Mouse (Mus musculus): Measurements from ENCODE around the gene Zar1. TPM values are rescaled to one million over a fixed set of nuclear protein-coding genes. Genes with fewer than 3 reads are reported as not detected.
"Not testable (repeated sequence)": the region's sequence is repeated elsewhere in the genome, so short reads cannot be mapped to it uniquely, and the experiment has no call there.

Gene Zar1
- polyA plus RNA-seq, 1 experiment from 2014 or later, result 0.36 TPM

DNA sequence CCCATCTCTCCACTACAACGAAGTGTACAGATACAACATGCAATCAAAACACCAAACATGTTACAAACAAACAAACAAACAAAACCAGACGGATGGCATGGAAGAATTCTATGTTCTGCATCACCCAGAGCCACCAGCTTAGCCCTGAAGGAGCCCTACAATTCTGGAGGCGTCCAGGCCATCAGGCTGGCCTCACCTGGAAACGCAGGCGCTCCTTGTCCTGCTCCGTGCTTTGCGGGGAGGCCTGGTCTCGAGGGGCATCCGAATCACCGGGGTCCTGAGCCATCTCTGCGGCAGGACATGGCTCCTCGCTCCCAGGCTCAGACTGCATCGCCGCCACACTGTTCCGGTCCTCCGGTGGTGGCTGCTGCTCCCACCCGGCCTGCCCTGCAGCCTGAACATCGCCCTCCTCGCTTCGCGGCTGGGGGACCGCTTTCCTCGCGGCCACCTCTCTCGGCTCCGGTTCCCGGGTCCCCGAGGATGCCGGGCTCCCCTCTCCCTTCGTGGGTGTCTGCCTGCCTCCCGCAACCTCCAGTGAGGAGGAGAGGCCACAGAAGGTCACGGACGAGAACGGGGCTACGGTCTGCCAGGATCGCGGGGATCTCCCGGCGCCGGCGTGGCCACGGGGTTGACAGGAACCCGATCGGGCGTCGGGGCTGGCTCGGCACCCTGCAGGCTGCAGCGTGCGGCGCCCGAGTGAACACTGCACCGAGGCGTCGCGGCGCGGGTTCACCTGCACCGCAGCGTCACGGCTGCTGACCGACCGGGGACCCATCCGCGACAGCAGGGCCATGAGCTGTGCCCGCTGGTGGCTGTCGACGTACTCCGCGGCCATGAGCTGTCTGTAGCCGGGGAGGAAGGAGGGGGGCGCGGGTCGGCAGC, 725 bp downstream of the Zar1 start:
- H3K27me3 ChIP-seq (ENCODE audit: control insufficient read depth, insufficient read depth, low read length); H3K36me3 ChIP-seq (ENCODE audit: control insufficient read depth, insufficient read depth, low read length); H3K9me3 ChIP-seq (ENCODE audit: control insufficient read depth, low read length); H3K4me1 ChIP-seq (replicated peaks; ENCODE audit: control insufficient read depth, insufficient read depth, low read length); H3K27ac ChIP-seq (ENCODE audit: low read depth, low read length): not testable (repeated sequence)
- peak; percentile 77 for ATAC-seq (replicated peaks; ENCODE audit: low FRiP score)
- peak overlapping the region; percentile 70 for H3K4me2 ChIP-seq (ENCODE audit: low read depth, low read length, severe bottlenecking)
- whole genome bisulfite sequencing, result 8% methylated on average over 56 of the region's 73 CpGs
- DNase-seq (ENCODE audit: low spot score), result peak; percentile 66
- H3K9ac ChIP-seq (ENCODE audit: low read length), result peak overlapping the region; percentile 45
- H3K4me3 ChIP-seq (ENCODE audit: low read depth, low read length), result peak overlapping the region; percentile 35

DNA sequence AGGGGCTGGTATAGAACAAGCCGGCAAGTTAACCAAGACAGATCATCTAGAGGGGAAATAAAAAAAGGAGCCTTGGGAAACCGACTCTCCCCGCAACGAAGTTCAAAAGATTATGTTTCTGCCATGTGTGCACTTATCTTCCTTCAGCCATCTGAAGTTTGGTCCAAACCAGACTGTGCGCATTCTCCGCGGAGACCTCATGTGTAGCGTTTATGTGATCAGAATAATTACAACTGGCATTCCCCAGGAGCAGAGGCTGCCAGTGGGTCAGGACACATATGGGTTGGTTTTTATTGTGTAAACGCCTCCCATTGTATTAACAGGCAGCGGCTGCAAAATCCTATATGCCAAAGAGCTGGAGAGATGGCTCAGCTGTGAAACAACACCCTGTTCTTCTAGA, 1.5 kb downstream of the Zar1 start:
- H3K4me3 ChIP-seq (ENCODE audit: low read depth, low read length); H3K27ac ChIP-seq (ENCODE audit: low read depth, low read length); H3K9me3 ChIP-seq (ENCODE audit: control insufficient read depth, low read length); H3K4me1 ChIP-seq (replicated peaks; ENCODE audit: control insufficient read depth, insufficient read depth, low read length); H3K9ac ChIP-seq (ENCODE audit: low read length); H3K4me2 ChIP-seq (ENCODE audit: low read depth, low read length, severe bottlenecking); H3K27me3 ChIP-seq (ENCODE audit: control insufficient read depth, insufficient read depth, low read length); H3K36me3 ChIP-seq (ENCODE audit: control insufficient read depth, insufficient read depth, low read length); DNase-seq (ENCODE audit: low spot score): not testable (repeated sequence)
- 66% methylated on average over 10 of the region's 10 CpGs for WGBS
- ATAC-seq (replicated peaks; ENCODE audit: low FRiP score), result peak; percentile 25; the same call in 1 of the 2 replicates

DNA sequence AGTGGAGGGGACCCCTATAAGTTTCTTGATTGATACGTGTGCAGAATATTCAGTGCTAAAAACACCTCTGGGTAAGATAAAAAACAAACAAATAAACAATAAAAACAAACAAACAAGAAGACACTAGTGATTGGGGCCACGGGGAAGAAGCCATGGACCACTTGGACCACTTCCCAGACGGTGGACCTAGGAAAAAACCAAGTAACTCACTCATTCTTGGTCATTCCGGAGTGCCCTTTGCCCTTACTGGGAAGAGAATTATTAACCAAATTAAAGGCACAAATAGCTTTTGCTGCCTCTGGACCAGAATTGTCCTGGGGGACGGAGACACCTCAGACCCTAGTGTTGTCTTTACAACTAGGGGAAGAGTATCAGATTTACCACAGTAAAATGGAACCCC, 15.4 kb downstream of the Zar1 start:
- no peaks in the 10 kb centered on the region; the same call in 1 of the 2 replicates for H3K9me3 ChIP-seq (ENCODE audit: control insufficient read depth, low read length)
- no peaks in the 10 kb centered on the region for H3K27me3 ChIP-seq (ENCODE audit: control insufficient read depth, insufficient read depth, low read length)
- no peak for ATAC-seq (replicated peaks; ENCODE audit: low FRiP score)
- DNase-seq (ENCODE audit: low spot score), result no peak
- H3K4me1 ChIP-seq (replicated peaks; ENCODE audit: control insufficient read depth, insufficient read depth, low read length), result no peaks in the 10 kb centered on the region
- WGBS, result 94% methylated on average over 5 of the region's 5 CpGs
- no peak overlapping the region for H3K27ac ChIP-seq (ENCODE audit: low read depth, low read length)
- no peak overlapping the region for H3K4me3 ChIP-seq (ENCODE audit: low read depth, low read length)
- H3K36me3 ChIP-seq (ENCODE audit: control insufficient read depth, insufficient read depth, low read length), result no peaks in the 10 kb centered on the region
- H3K9ac ChIP-seq (ENCODE audit: low read length), result no peak overlapping the region
- H3K4me2 ChIP-seq (ENCODE audit: low read depth, low read length, severe bottlenecking), result no peak overlapping the region

DNA sequence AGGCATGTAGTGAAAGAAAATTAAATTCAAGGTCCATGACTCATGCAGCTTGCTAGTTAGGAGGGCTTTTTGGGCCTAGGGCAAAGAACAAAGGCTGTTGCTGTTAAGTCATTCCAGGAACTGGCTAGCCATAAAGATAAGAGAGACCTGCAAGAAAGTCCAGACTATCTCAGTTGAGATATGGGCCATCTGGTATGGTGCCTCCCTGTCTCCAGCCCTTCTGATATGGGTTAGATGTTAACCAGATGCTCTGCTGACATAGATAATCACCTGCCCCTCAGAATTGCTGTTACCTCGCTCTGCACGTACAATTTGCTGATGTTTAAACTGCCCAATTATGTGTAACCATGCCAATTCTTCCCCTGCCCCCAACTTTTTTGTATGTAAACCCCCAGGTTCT, 17.9 kb downstream of the Zar1 start:
- H3K9me3 ChIP-seq (ENCODE audit: control insufficient read depth, low read length); H3K4me1 ChIP-seq (replicated peaks; ENCODE audit: control insufficient read depth, insufficient read depth, low read length); H3K27me3 ChIP-seq (ENCODE audit: control insufficient read depth, insufficient read depth, low read length); DNase-seq (ENCODE audit: low spot score); H3K36me3 ChIP-seq (ENCODE audit: control insufficient read depth, insufficient read depth, low read length); H3K9ac ChIP-seq (ENCODE audit: low read length); ATAC-seq (replicated peaks; ENCODE audit: low FRiP score); H3K27ac ChIP-seq (ENCODE audit: low read depth, low read length); H3K4me2 ChIP-seq (ENCODE audit: low read depth, low read length, severe bottlenecking); H3K4me3 ChIP-seq (ENCODE audit: low read depth, low read length): not testable (repeated sequence)
- WGBS, result 88% methylated on average over 2 of the region's 2 CpGs

DNA sequence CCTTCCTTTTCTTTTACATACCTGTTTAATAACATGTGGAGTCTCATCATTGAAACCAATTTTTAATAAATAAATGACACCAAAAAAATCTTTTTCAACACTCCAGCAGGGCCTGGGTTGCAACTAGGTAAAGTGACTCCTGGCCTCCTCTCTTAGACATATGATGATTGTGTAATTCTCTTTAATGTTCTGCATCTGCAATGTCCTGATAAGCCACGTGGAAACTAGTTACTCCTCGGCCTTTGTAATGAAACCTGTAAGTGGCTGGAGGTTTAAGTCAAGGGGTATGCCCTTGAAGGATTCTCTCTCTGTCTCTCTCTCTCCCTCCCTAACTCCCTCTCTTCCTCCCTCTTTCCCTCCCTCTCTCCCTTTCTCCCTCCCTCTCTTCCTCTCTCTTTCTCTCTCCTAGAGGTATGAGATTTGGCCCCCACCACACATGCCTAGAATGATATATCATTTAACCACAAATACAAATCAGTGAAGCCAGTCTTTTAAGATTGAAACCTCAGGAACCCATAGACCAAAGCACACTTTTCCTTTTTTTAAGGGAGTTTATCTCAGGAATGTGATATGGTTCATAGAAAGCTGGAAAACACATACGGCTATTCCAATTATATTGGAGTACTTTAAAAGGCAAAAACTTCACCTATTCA, 20.0 kb downstream of the Zar1 start:
- H3K4me2 ChIP-seq (ENCODE audit: low read depth, low read length, severe bottlenecking), result no peak overlapping the region
- no peak for ATAC-seq (replicated peaks; ENCODE audit: low FRiP score)
- H3K36me3 ChIP-seq (ENCODE audit: control insufficient read depth, insufficient read depth, low read length), result no peaks in the 10 kb centered on the region
- H3K4me3 ChIP-seq (ENCODE audit: low read depth, low read length), result no peak overlapping the region
- 78% methylated on average over 3 of the region's 3 CpGs for WGBS
- no peaks in the 10 kb centered on the region for H3K4me1 ChIP-seq (replicated peaks; ENCODE audit: control insufficient read depth, insufficient read depth, low read length)
- H3K9ac ChIP-seq (ENCODE audit: low read length), result no peak overlapping the region
- no peak for DNase-seq (ENCODE audit: low spot score)
- no peaks in the 10 kb centered on the region for H3K9me3 ChIP-seq (ENCODE audit: control insufficient read depth, low read length)
- H3K27me3 ChIP-seq (ENCODE audit: control insufficient read depth, insufficient read depth, low read length), result no peaks in the 10 kb centered on the region
- H3K27ac ChIP-seq (ENCODE audit: low read depth, low read length), result no peak overlapping the region

DNA sequence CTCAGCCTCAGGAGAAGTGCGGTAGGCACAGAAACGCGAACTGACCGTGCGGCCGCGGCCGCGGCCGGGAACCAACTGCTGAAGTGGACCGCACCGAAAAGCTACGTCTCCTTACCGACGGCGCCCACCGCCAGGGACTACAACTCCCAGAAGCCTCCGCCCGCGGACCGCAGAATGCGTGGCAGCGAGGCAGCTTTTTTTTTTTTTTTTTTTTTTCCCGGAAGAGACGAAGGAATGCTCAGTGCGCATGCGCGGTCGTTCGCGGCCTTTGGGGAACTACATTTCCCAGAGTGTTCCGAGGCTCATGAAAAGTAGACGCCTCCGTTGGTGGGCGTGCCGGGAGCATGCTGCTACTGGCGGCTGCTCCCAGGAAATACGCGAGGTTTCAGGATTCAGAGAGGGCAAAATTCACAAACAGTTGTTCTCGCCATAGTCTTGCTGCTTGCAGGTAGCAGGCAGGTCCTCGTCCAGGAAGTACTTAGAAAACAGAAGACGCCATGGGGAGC, 21.5 kb downstream of the Zar1 start, which contains the start of gene Nfxl1:
Nfxl1 (minus strand) TSS at position 141 of the 506 bp plus-strand sequence.
- no peaks in the 10 kb centered on the region for H3K4me1 ChIP-seq (replicated peaks; ENCODE audit: control insufficient read depth, insufficient read depth, low read length)
- no peaks in the 10 kb centered on the region for H3K9me3 ChIP-seq (ENCODE audit: control insufficient read depth, low read length)
- H3K36me3 ChIP-seq (ENCODE audit: control insufficient read depth, insufficient read depth, low read length), result no peaks in the 10 kb centered on the region
- peak within 1 kb of the TSS; percentile 65 for H3K4me2 ChIP-seq (ENCODE audit: low read depth, low read length, severe bottlenecking)
- no peaks in the 10 kb centered on the region for H3K27me3 ChIP-seq (ENCODE audit: control insufficient read depth, insufficient read depth, low read length)
- peak within 1 kb of the TSS; percentile 79 for H3K4me3 ChIP-seq (ENCODE audit: low read depth, low read length)
- DNase-seq (ENCODE audit: low spot score) (peak; percentile 98), ATAC-seq (replicated peaks; ENCODE audit: low FRiP score) (peak; percentile 95)
- H3K9ac ChIP-seq (ENCODE audit: low read length), result peak within 1 kb of the TSS; percentile 82
- 0 out of 2 replicates have a peak within 1 kb of the TSS, but pooled peaks have one; percentile 5 for H3K27ac ChIP-seq (ENCODE audit: low read depth, low read length)
- WGBS, result 0% methylated on average over 42 of the region's 42 CpGs

DNA sequence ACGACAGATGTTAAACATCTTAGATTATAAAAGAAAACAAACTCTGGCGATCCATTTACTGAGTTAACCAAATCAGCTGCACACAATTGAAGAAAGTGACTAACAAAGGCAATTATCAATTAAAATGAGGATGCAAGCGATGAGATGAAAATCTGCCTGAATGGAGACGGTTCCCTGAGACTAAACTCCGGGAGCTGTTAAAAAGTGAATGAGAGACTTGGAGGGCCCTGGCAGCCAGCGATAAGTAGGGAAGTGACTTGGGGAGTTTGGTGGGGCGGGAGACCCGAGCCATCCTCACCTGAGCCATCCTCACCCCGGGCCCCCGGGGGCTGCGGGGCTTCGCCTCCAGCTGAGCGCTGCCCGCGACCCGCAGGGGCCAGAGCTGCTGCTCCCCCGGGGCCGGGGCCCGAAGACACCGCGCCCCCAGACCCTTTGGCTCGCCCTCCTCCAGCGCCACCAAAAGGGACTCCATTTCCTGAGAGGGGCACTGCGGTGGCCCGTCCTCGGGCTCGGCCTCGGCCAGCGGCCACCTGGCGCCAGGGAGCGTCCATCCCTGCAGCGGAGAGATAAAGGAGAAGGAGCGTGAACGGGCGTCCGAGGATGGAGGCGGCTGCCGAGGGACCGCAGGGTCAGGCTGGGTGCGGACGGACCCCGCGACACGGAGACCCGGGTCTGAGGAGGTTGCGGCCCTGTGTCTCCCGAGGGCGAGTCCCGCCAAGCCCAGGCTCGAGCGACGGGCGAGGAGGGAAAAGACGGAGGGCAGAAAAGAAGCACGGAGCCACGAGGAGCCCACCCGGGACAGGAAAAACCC, 22.1 kb downstream of the Zar1 start:
- no peaks in the 10 kb centered on the region for H3K36me3 ChIP-seq (ENCODE audit: control insufficient read depth, insufficient read depth, low read length)
- WGBS, result under 1% methylated on average over 54 of the region's 57 CpGs
- peak overlapping the region; percentile 82 for H3K9ac ChIP-seq (ENCODE audit: low read length)
- no peak for DNase-seq (ENCODE audit: low spot score)
- peak; percentile 78 for ATAC-seq (replicated peaks; ENCODE audit: low FRiP score)
- H3K27ac ChIP-seq (ENCODE audit: low read depth, low read length), result 0 out of 2 replicates have a peak overlapping the region, but pooled peaks have one; percentile 5
- no peaks in the 10 kb centered on the region for H3K9me3 ChIP-seq (ENCODE audit: control insufficient read depth, low read length)
- H3K4me2 ChIP-seq (ENCODE audit: low read depth, low read length, severe bottlenecking), result peak overlapping the region; percentile 65
- H3K27me3 ChIP-seq (ENCODE audit: control insufficient read depth, insufficient read depth, low read length), result no peaks in the 10 kb centered on the region
- H3K4me3 ChIP-seq (ENCODE audit: low read depth, low read length), result peak overlapping the region; percentile 79
- H3K4me1 ChIP-seq (replicated peaks; ENCODE audit: control insufficient read depth, insufficient read depth, low read length), result no peaks in the 10 kb centered on the region

DNA sequence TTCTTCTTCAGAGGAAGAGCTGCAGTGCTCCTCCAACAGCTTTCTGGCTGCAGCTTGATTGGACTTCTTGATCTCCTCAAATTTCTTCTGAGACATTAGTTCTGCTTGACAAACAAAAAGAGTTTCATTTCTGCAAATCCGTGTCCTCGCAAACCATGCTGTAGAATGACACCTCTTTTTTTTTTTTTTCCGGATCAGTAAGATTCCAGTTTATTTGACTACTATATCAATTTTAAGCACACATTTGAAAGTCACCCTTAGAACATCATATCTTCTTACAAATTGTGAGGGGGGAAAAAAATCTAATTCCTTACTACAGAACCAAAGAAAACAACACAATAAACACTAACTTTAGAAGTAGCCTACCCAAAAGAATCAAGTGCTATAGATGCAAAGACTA, 24.8 kb downstream of the Zar1 start:
- no peak overlapping the region for H3K4me3 ChIP-seq (ENCODE audit: low read depth, low read length)
- H3K27ac ChIP-seq (ENCODE audit: low read depth, low read length), result no peak overlapping the region
- DNase-seq (ENCODE audit: low spot score) (no peak), ATAC-seq (replicated peaks; ENCODE audit: low FRiP score) (no peak)
- no peak overlapping the region for H3K4me2 ChIP-seq (ENCODE audit: low read depth, low read length, severe bottlenecking)
- WGBS, result 89% methylated on average over 3 of the region's 3 CpGs
- no peaks in the 10 kb centered on the region for H3K4me1 ChIP-seq (replicated peaks; ENCODE audit: control insufficient read depth, insufficient read depth, low read length)
- H3K36me3 ChIP-seq (ENCODE audit: control insufficient read depth, insufficient read depth, low read length), result no peaks in the 10 kb centered on the region
- H3K27me3 ChIP-seq (ENCODE audit: control insufficient read depth, insufficient read depth, low read length), result no peaks in the 10 kb centered on the region
- H3K9ac ChIP-seq (ENCODE audit: low read length), result no peak overlapping the region
- H3K9me3 ChIP-seq (ENCODE audit: control insufficient read depth, low read length), result no peaks in the 10 kb centered on the region

All from forebrain, embryonic 11.5 days (tissue).